Mouse (Mus musculus): ENCODE results near the gene Wnt10a.

Wnt10a gene

GRCm38 (mm10) chr1:74784041-74784759 is 7.1 kb upstream of the Wnt10a start:
- in situ Hi-C loops (cut with MboI, MseI) = no loop called here

GRCm38 (mm10) chr1:74787846-74788245 is 3.5 kb upstream of the Wnt10a start:
- in situ Hi-C loops (cut with MboI, MseI) = no loop called here

DNA sequence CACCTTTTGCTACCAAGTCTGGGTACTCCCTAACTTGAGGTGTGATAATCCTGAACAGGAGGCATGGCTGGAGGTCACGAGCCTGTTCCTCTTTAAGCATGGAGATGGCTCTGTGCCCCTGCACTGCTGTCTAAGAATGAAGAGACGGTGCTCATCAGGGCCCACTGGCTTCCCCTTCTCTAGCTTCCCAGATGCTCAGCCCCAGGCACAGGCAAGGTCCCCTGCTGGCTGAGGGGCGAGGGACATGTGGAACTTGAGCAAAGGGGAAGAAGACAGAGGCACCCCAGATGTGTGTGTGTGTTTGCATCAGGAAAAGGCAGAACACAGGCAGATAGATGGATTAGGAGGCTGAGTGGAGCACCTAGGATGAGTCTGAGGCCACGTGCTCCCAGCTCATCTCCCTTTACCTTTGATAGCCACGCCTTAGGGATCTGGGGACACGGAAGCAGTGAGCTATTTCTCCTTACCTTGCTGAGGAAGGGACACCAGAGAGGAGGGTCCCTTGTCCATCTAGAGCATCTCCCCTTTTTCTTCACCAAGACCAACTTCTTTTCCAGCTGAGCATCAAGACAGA is 2.6 kb upstream of the Wnt10a start:
- in situ Hi-C loops (cut with MboI, MseI) = no loop called here

GRCm38 (mm10) chr1:74790095-74790494 is 1.2 kb upstream of the Wnt10a start:
- in situ Hi-C loops (cut with MboI, MseI) = no loop called here

DNA sequence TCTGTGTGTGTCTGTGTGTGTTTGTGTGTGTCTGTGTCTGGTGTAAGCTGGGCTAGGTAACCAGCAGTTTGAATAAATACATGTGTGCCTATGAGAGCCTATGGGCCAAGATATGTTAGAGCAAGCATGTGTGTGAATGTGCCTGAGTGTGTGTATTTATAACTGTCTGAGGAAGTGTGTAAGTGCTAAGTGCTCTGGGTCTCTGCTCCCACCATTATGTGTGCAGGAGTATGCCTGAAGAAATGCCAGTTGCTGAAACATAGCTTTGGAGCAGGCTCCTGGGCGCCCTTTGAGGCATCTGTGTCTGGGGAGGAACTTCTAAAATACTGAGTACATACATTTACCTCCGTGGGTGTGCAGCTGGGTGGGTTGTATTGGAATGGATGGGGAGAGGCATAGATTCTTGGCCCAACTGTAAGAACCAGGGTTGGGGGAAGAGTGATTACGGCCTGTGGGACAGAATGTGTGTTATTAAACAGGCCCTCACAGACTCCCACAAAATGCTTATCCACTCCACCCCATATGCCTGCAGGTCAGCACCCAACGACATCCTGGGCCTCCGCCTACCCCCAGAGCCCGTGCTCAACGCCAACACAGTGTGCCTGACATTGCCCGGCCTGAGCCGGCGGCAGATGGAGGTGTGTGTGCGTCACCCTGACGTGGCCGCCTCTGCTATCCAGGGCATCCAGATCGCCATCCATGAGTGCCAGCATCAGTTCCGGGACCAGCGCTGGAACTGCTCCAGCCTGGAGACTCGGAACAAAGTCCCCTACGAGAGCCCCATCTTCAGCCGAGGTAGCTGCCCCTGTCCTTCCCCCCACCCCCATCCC is 1.7 kb downstream of the Wnt10a start:
- in situ Hi-C loops (cut with MboI, MseI) = no loop called here

GRCm38 (mm10) chr1:74794487-74795144 is 3.3 kb downstream of the Wnt10a start:
- in situ Hi-C loops (cut with MboI, MseI) = no loop called here

- in situ Hi-C loops (cut with MboI, MseI) = no loop called here
These were observed 3.8 kb downstream of the Wnt10a start for GRCm38 (mm10) chr1:74795145-74795529.

DNA sequence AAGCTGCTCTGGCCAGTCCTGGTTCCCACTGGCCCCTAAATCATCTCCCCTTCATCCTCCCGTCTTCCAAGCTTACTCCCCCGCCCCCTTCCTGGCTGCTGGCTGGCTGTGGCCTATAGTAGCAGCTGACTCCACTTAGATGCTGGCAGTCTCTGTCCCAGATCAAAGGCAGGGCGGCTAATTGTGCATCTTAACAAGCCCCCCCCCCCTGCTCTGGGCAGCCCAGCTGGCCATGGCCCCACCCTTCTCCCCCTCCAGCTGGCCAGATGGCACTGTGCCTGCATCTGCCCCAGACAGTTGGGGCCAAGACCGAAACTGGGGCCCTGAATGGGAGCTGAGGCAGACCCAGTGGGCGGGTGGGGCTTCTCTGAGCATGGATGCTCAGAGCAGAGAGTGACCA is 6.1 kb downstream of the Wnt10a start:
- in situ Hi-C loops (cut with MboI, MseI) = no loop called here

- in situ Hi-C loops (cut with MboI, MseI) = loop anchor here (10.0 kb wide), 1 partner anchor 324 kb away; the partner anchor contains the start of gene Nhej1
These were observed 9.1 kb downstream of the Wnt10a start for GRCm38 (mm10) chr1:74800424-74800888.

GRCm38 (mm10) chr1:74801631-74802140 is 10.4 kb downstream of the Wnt10a start:
- in situ Hi-C loops (cut with MboI, MseI) = loop anchor here (10.0 kb wide), 1 partner anchor 323 kb away; the partner anchor contains the start of gene Nhej1

DNA sequence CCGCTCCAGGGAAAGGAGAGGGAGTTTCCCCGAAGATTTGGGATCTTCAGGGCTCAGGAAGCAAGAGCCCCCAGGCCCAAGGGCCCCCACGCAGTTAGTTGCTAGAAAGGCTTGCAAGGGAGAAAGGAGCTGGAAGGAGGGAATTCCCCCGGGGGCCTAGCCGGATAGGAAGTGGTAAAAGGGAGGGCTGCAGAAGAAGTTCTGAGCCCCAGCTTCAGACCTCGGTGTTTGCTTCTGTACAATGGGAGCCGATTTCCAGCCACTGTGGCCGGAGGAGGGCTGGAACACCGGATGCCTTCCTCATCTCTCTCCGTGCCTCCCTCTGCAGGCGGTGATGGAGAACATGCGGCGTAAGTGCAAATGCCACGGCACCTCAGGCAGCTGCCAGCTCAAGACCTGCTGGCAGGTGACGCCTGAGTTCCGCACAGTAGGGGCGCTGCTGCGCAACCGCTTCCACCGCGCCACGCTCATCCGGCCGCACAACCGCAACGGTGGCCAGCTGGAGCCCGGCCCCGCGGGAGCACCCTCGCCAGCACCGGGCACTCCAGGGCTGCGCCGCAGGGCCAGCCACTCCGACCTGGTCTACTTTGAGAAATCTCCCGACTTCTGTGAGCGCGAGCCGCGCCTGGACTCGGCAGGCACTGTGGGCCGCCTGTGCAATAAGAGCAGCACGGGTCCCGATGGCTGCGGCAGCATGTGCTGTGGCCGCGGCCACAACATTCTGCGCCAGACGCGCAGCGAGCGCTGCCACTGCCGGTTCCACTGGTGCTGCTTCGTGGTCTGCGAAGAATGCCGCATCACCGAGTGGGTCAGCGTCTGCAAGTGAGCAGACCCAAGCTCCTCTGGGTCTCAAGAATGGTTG is 11.7 kb downstream of the Wnt10a start:
- in situ Hi-C loops (cut with MboI, MseI) = loop anchor here (10.0 kb wide), 1 partner anchor 322 kb away; the partner anchor contains the start of gene Nhej1

DNA sequence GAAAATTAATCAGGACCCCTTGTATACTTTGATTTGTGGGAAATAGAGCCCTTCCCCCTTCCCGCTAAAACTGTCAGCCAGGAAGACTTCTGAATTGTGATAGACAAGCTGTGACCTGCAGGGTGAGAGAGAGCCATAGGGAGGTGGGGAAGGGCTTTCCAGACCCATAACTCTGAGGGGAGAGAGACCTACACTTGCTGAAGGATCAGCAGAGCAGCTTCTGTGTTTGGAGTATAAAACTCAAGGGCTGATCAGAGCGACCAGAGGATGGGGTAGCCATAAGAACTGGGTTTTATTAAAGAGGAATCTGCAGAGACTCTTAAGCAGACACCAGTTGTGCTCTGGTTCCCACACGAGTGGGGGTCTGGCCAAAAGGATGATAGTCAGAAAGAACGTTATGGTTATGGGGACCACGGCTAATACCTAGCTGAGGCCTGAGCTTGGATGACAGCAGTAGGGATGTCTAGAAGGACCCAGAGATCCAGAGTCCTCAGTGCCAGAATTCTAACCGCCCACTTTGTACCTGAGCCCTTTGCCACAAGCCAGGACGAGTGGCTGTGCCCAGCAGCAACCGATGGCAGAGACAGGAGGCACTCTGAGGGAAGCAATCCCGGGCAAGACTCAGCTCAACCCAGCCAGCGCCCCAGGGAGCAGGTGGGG is 13.0 kb downstream of the Wnt10a start:
- in situ Hi-C loops (cut with MboI, MseI) = loop anchor here (10.0 kb wide), 1 partner anchor 320 kb away; the partner anchor contains the start of gene Nhej1

DNA sequence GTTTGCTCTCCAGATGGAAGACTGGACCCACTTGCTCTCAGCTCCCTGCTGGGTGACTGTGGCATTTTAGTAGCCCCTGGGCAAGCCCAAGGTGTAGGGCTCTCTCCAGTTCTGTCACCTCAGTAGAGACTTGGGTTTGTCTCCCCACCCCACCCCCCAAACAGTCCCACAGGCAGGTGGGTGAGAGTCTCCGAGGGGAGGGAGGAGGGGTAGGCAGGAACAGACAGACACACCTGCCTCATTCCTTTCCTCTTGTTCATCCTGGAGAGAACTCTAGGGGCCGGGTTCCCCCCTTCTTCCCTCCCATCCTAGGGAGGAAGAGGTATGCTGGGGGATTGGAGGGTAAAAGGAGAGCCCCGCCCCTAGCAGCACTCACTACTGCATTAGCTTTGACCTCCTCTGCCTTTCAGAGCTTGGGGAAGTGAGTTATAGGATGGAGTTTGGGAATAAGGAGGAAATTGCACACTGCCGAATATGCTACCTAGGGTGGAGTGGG is 14.1 kb downstream of the Wnt10a start:
- in situ Hi-C loops (cut with MboI, MseI) = loop anchor here (10.0 kb wide), 1 partner anchor 319 kb away; the partner anchor contains the start of gene Nhej1

GRCm38 (mm10) chr1:74805843-74806242 is 14.5 kb downstream of the Wnt10a start:
- in situ Hi-C loops (cut with MboI, MseI) = loop anchor here (10.0 kb wide), 1 partner anchor 319 kb away; the partner anchor contains the start of gene Nhej1

- in situ Hi-C loops (cut with MboI, MseI) = loop anchor here (10.0 kb wide), 1 partner anchor 318 kb away; the partner anchor contains the start of gene Nhej1
These were observed 15.3 kb downstream of the Wnt10a start for GRCm38 (mm10) chr1:74806360-74807311.

DNA sequence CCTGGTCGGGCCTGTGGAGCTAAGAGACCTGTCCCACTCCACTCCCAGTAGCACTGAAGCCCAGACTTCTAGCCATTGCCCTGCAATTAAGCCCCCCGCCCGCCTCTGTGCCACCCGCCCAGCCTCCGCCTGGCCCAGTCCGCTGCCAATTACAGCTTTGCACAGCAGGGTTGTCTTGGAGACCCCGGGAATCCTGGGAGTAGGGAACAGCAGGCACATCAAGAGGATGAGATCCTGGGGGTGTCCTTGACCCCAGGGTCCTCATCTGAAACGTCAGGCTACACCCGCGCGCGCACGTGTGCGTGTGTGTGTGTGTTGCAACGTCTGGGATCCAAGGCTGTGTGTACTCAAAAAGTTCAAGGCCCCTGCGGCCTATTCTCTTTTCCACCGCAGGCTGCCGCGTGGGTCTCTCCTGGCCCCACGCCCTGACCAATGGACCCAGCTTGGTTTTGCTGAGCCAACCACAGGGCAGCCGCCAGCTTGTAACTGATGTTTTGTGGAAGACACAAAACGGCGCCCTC is 16.3 kb downstream of the Wnt10a start:
- in situ Hi-C loops (cut with MboI, MseI) = loop anchor here (10.0 kb wide), 1 partner anchor 317 kb away; the partner anchor contains the start of gene Nhej1

DNA sequence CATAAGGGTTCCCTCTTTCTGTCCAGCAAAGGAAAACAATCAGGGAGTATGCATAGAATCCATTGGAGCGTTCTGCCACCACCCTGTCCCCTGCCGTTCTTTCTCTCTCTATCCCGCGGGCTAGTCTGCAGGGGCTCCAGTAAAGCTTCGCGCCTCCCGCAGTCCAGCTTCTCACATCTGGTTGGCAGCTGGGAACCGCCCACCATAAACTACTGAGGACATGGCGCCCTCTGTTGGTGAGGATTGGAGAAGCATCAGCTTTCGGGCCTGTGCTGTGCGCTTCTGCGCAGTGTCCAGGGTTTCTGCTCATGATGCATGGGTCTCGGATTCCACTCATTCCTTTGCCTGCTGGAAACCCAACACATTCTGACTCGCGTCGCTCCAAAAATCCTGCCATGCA is 16.8 kb downstream of the Wnt10a start:
- in situ Hi-C loops (cut with MboI, MseI) = loop anchor here (10.0 kb wide), 1 partner anchor 317 kb away; the partner anchor contains the start of gene Nhej1

DNA sequence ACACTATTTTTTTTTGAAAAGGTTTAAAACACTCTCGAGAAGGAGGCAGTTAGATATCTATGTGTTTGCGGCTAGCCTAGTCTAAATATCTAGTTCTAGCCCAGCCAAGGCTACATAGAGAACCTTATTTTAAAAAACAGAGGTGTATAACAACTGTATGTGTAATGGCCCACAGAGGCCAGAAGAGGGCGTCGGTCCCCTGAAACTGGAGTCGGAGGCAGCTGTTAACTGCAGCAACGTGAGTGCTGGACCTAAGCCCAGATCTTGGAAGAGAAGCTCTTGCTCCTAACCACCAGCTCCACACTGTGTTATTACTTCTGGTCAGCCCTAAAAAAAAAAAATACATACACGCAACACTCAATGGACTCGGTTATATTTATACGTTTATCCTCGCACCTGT is 17.7 kb downstream of the Wnt10a start:
- in situ Hi-C loops (cut with MboI, MseI) = loop anchor here (10.0 kb wide), 1 partner anchor 316 kb away; the partner anchor contains the start of gene Nhej1

Data from T-helper 2 cell (primary cell).